Mouse (Mus musculus) left cerebral cortex, adult 18-20 months (tissue): ENCODE measurements around the gene Gpr39. TPM values are rescaled to one million over a fixed set of nuclear protein-coding genes. Genes with fewer than 3 reads are reported as not detected.
"Not testable (repeated sequence)": the region's sequence is repeated elsewhere in the genome, so short reads cannot be mapped to it uniquely, and the experiment has no call there.

Experiments
- DNase-seq, 2 experiments: peaks; one replicate each; pipeline ENCODE4 v3.0.0; 2021 to 2022; ENCODE audit warnings: low spot score in 2 of 2, mixed read lengths in 1 of 2
- long read RNA-seq, 2 experiments: library from polyadenylated mRNA; stranded (forward); transcript quantifications; one replicate each; pipeline ENCODE4 v2.0.0; 2021
- total RNA-seq, 2 experiments: library from RNA; stranded (reverse); gene quantifications; 2 replicates each; pipeline ENCODE4 v1.2.3; 2021

Gene Gpr39
- not detected for total RNA-seq
- long read RNA-seq, experiment 1: 0 reads
- long read RNA-seq, experiment 2: 0 reads

DNA sequence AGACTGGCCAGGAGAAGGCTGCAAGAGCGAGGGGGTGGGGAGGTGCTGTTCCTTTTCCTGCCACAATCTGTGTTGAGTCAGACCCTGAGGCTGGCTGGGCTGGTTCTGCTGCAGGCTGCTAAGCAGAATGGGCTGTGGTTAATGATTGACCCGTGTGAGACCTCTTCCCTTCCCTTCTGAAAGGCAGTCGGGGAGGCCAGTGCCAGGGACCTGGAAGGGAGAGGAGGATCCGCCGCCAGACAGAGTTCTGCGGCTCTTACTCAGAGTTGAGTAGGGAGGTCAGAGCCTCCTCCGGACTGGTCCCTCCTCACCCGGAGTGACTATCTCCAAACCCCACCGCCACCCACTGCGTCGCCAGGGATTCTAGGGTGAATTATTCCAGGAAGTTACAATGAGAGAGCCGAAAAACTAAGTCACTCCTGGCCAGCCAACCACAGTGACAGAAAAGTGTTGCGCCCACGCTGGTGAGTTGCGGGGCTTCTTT lies at the start of gene Gpr39:
Gene Gpr39, plus strand, starts transcription at position 206 of the 484 bp plus-strand sequence.
- DNase-seq: no peak

DNA sequence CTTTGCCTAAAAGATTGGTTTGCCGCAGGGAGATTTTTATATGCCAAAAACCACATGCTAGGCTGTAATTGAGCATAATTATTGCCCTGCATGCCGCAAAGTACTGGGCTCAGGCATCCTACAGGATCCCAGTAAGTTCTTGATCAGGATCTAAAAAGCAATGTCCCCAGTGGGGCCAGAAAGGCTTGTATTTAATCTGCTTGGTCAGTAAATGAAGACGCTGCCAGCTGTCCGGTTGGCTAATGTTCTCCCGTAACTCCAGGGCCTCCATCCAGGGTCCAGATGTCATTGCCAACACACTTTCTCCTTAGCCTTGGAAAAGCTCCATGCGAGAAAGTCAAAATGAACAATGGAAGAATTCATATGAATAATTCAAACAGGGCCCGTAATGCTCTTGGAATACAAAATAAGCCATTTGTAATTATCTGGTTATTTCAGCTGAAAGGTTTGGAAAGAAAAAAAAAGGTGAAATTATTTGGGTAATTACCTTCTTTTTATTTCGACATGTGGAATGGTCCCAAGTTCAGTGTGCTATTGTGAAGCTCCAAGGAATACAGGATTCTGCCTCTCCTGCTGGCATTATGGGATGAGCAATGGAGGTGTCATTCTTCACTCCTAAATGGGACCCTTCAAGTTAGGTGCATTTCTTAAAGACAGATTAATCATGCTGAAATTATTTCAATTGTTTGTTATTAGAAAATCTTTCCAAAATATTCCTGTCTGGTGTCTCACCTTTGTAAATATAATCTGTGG lies 37.1 kb upstream of the Gpr39 start:
- no peak for DNase-seq

DNA sequence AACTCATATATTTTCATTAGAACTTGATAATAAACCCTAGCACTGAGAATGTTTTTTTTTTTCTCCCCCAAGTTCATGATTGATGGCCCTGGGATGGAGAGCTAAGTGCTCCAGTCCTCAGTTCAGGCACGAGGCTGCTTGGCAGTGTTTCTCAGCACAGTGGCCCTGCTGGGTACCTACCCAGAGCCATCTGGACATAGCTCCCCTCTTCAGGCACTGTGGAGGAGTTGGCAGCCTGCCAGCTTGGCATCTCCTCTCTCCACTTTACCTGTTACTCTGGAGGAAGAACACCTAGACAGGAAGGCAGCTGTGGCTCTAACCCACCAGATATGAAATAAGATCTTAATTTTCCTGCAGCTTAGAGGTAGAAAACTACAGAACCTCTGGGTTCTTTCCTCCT lies 33.2 kb upstream of the Gpr39 start:
- no peak for DNase-seq

DNA sequence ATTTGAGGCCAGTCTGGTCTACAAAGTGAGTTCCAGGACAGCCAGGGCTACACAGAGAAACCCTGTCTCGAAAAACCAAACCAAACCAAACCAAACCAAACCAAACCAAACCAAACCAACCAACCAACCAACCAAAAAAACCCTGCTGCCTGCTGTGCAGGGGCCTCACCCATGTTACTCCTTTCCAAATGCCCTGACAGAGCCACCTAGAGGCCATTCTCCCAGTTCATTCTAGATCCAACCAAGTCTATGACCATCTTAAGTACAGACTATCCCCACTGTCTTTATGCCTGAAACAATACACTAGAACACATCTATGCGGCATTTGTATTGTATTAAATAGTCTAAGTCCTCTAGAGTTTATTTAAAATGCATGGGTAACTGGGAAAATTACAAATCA lies 30.0 kb upstream of the Gpr39 start:
- DNase-seq: not testable (repeated sequence)

GRCm38 (mm10) chr1:125648011-125648410 lies 28.8 kb upstream of the Gpr39 start:
- no peak for DNase-seq

- no peak for DNase-seq
Measured at GRCm38 (mm10) chr1:125649056-125649455, 27.7 kb upstream of the Gpr39 start.

DNA sequence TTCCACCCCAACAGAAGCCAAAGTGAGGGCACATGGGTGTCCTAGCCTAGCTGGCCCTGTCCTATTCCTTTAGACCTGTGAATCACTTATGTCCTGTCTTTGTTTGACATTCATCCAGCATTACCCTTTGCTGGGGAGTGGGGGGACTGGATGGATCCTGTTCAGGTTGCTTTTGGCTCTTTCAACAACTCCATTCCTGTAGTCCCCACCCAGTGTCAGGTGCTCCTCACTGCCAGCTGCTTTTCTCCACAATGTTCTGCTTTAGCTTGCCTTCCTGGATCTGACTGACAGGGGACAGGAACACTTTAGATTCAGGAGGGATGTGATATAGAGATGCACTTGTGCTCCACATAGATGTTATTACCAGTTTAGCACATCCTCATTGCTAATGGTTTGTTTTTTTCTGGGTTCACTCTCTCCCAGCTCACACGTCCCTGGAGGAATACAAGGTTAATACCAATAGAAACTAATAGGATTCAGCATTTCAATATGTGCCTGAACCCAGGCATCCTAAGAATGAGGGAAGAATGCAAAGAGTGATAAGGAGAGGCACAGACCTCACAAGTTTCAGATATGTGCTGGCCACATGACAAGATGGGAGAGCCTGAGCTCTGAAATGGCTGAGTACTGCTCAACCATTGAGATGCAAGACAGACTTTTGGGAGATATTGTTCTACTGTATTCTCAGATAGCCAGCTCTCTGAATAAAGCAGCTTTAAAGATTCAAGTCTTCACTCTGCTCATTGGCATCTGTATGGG lies 23.8 kb upstream of the Gpr39 start:
- no peak for DNase-seq

- DNase-seq: no peak
Measured at GRCm38 (mm10) chr1:125657416-125657815, 19.4 kb upstream of the Gpr39 start.

GRCm38 (mm10) chr1:125660151-125660550 lies 16.6 kb upstream of the Gpr39 start:
- no peak for DNase-seq

GRCm38 (mm10) chr1:125660901-125661300 lies 15.9 kb upstream of the Gpr39 start:
- no peak for DNase-seq

- no peak for DNase-seq
Measured at GRCm38 (mm10) chr1:125662058-125662457, 14.7 kb upstream of the Gpr39 start.

GRCm38 (mm10) chr1:125662660-125663059 lies 14.1 kb upstream of the Gpr39 start:
- no peak for DNase-seq

DNA sequence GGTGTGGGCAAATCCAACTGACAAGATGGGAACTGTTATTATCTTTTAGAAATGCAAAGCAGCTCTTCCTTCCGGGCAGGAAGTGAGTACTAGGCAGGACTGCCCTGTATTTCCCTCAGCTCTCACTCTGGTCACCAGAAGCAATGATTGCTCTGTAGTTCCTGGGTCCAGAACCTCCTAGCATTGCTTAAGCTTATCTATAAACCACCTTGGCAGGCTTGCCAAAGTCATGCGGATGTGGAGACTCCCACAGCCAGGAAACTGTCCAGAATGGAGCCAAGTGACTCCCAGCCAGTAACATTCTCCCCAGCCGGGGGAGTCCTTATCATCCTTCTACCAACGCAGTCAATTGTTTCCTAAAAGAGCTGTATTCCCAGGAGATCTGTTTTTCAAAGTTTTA lies 13.7 kb upstream of the Gpr39 start:
- DNase-seq: no peak

DNA sequence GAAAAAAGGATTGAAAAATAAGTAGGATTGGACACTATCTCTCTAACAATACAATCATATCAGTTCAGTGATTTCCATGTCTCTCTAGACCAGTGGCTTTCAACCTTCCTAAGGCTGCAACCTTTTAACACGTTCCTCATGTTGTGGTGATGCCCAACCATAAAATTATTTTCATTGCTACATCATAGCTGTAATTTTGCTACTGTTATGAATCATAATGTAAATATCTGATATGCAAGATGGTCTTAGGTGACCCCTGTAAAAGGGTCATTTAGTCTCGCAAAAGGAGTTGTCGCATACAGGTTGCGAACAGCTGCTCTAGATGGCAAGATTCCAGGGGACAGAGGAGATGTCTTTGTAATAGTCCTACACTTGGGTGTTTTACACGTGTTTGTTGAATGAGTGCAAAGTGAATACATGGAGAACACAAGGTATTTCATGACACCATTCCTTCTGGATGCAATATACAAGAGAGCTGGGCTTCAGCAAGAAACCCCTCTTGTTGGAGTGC lies 11.6 kb upstream of the Gpr39 start:
- DNase-seq: no peak

GRCm38 (mm10) chr1:125669035-125669434 lies 7.8 kb upstream of the Gpr39 start:
- no peak for DNase-seq

GRCm38 (mm10) chr1:125675186-125675585 lies 1.6 kb upstream of the Gpr39 start:
- DNase-seq: no peak

DNA sequence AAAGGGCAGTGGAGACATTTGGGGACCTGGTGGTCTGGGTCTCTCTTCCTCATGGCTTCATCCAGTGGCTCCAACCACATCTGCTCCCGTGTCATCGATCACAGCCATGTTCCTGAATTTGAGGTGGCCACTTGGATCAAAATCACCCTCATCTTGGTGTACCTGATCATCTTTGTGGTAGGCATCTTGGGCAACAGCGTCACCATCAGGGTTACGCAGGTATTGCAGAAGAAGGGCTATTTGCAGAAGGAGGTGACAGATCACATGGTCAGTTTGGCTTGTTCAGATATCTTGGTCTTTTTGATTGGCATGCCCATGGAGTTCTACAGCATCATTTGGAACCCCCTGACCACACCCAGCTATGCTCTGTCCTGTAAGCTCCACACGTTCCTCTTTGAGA lies 491 bp downstream of the Gpr39 start:
- no peak for DNase-seq

DNA sequence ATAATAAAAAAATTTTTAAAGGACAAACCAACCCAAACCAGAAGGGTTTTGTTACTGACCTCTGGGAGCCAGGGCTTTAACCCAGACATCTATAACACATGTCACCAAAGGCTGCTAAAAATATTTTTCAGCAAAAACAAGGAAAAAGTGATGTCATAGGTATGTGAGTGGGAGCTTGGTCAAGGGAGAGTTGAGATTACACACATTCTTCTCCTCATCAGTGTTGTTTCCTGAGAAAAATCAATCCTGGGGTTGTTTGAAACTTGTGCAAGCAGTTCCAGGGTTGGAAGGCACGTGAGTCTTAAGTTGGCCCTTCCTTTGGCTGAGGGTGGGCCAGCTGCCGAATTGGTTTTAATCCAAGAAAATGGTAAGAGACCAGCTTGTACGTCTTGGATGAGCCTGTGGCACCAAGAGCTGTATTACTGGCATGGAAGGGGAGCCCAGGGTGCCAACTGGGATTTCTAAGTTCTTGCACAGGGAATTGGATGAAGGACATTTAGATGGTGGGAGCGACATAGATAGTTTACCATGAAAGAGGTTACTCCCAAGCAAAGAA lies 2.8 kb downstream of the Gpr39 start:
- no peak for DNase-seq

- no peak for DNase-seq
Measured at GRCm38 (mm10) chr1:125684423-125684822, 7.6 kb downstream of the Gpr39 start.

GRCm38 (mm10) chr1:125685304-125685703 lies 8.5 kb downstream of the Gpr39 start:
- no peak for DNase-seq

DNA sequence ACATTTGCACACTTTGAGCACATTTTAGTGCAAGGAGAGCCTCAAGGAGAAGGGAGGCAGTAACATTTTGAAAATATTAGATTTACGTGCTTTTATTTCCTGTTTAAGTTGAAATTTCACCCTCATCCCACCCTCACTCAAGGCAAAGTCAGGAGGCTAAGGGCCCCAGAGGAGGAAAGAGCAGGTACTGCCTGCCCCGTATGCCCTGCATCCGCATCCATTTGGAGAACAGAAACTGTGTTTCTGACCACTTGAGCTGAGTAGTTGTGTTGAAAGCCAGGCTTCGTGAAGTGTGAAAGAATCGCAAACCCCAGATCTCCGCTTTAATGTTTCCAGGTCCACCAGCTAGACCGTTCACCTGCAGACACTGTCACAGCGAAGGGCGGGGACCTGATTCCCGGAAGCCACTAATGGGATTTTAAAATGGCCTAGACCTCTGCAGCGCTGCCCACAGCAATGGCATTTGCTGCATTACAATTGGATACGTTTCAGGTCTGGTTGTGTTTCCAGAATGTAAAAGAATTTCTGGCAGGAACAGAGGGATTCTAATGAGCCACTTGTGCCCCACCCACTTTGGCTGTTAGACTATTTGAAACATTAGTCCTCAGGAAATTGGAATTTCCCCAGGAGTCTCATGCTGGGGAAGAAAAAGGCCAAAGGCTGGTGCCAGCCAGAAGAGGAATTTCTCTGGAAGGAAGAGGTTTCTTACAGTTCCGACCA lies 11.1 kb downstream of the Gpr39 start:
- DNase-seq: no peak
